Mouse (Mus musculus) liver, adult 2 months (tissue): ENCODE results near the gene 3830406C13Rik. TPM values are rescaled to one million over a fixed set of nuclear protein-coding genes. Genes with fewer than 3 reads are reported as not detected.

Experiments
- DNase-seq: peaks from one replicate; pipeline ENCODE4 v3.0.0-alpha.2; 2011; ENCODE audit warnings: low read depth, low spot score; ENCODE audit errors: extremely low read depth
- H3K27ac ChIP-seq: fragments of 200-500 bp; replicated peaks from 2 replicates; pipeline ENCODE4 v1.5.1; 2012; ENCODE audit warnings: low read depth, mild to moderate bottlenecking, control low read depth, inconsistent platforms, low read length; ENCODE audit not compliant: insufficient read depth
- H3K27me3 ChIP-seq: fragments of 200-500 bp; 2 replicates; pipeline ENCODE4 v1.6.1; 2012; ENCODE audit warnings: mild to moderate bottlenecking, moderate library complexity, low read length, inconsistent platforms; ENCODE audit not compliant: control insufficient read depth, insufficient read depth
- H3K36me3 ChIP-seq: fragments of 200-500 bp; 2 replicates; pipeline ENCODE4 v1.6.1; 2012; ENCODE audit warnings: low read length, inconsistent platforms; ENCODE audit not compliant: control insufficient read depth, insufficient read depth
- H3K4me1 ChIP-seq: fragments of 200-500 bp; 2 replicates; pipeline ENCODE4 v1.6.1; 2011; ENCODE audit warnings: low read length; ENCODE audit not compliant: control insufficient read depth, insufficient read depth
- H3K4me3 ChIP-seq: fragments of 200-500 bp; 2 replicates; pipeline ENCODE4 v1.5.1; 2011; ENCODE audit warnings: low read depth, mild to moderate bottlenecking, control low read depth, low read length, moderate library complexity; ENCODE audit not compliant: insufficient read depth
- H3K79me2 ChIP-seq: fragments of 200-500 bp; 2 replicates; pipeline ENCODE4 v1.6.1; 2012; ENCODE audit warnings: inconsistent platforms, mild to moderate bottlenecking, low read length, moderate library complexity; ENCODE audit not compliant: control insufficient read depth, insufficient read depth
- H3K9ac ChIP-seq: fragments of 200-500 bp; 2 replicates; pipeline ENCODE4 v1.6.1; 2012; ENCODE audit warnings: low read depth, mild to moderate bottlenecking, control low read depth, inconsistent platforms, low read length
- CTCF ChIP-seq: fragments of 200-500 bp; IDR thresholded peaks from 2 replicates; pipeline ENCODE4 v1.5.1; 2011; ENCODE audit warnings: low read depth, low read length, control low read depth
- POLR2A ChIP-seq: fragments of 200-500 bp; IDR thresholded peaks from 2 replicates; pipeline ENCODE4 v1.6.1; 2011; ENCODE audit warnings: low read length, control low read depth; ENCODE audit not compliant: insufficient read depth; ENCODE audit errors: extremely low read depth
- WGBS: fragments of 180-500 bp; shearing (Covaris S2); methylation state at CpG from one replicate; pipeline ENCODE4 v1.1.7; 2018; 5-methylcytosine and 5-hydroxymethylcytosine counted together
- polyA plus RNA-seq: library from polyadenylated mRNA; depleted of rRNA; stranded (reverse); fragments of >200 nt; gene quantifications from 2 replicates; pipeline ENCODE4 v1.2.3, GENCODE M21; 2012; rRNA removed
- total RNA-seq: library from RNA; depleted of rRNA; stranded (reverse); fragments of >200 nt; gene quantifications from 2 replicates; pipeline ENCODE4 v1.2.3, GENCODE M21; 2014; rRNA removed

Gene 3830406C13Rik
- total and polyA plus RNA-seq, 2 experiments: 2.5 to 12.6 TPM

DNA sequence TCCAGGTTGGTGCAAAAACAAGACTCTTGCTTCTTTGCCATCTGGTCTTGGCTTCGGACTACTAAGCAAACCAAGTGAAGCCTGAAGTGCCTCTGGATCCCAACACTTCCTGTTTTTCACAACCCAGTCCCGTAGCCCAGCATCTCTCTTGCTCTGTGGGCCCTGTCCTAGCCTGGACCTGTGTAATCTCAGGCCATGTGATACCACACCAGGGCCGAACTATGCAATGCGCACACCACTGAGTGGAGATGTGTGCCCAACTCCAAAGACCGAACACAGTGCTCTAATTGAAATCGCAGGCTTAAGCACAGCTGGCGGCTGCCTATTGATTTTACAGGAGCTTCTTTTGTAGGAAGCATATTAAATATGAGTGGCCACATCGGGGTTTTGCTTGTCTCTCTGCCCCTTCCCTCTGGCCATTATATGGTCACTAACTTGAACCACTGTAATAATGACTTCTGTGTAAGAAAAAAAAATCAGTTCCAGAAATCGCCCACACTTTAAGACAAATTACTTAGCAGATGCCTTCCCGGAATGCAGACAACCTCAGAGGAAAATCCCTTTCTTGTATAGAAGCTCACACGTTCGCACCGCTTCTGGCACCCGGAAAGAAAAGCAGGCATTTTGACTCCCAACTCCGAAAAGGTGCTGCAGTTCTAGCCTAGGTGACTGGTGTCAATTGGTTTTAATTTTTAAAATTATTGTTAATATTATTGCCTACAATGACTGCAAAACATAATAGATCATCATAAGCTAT, 65.5 kb downstream of the 3830406C13Rik start:
- Histone ChIP-seq H3K4me1 (no peaks in the 10 kb centered on the region; the same call in 1 of the 2 replicates), H3K36me3 (no peaks in the 10 kb centered on the region), H3K4me3 (no peak overlapping the region), H3K9ac (no peak overlapping the region), H3K27me3 (peaks cover 18% of the 10 kb centered on the region), H3K79me2 (no peaks in the 10 kb centered on the region), H3K27ac (no peak overlapping the region)
- no peak for DNase-seq
- TF ChIP-seq POLR2A: no peak
- 11% methylated on average over 15 of the region's 15 CpGs for WGBS

GRCm38 (mm10) chr14:12350271-12350916, 66.4 kb downstream of the 3830406C13Rik start:
- no peak overlapping the region for H3K27ac ChIP-seq
- H3K4me3 ChIP-seq: no peak overlapping the region
- TF ChIP-seq CTCF (no peak), POLR2A (no peak)
- H3K9ac ChIP-seq: no peak overlapping the region
- DNase-seq: no peak
- 12% methylated on average over 16 of the region's 16 CpGs for WGBS
- H3K27me3 ChIP-seq: peaks cover 12% of the 10 kb centered on the region
- H3K79me2 ChIP-seq: no peaks in the 10 kb centered on the region
- no peaks in the 10 kb centered on the region for H3K36me3 ChIP-seq
- H3K4me1 ChIP-seq: no peaks in the 10 kb centered on the region

Other genes with a start within 250 kb of the 3830406C13Rik start
- 0.07 and 0.18 TPM in 2 replicates for gene Gm49355, start 197 bp upstream of the 3830406C13Rik start, total RNA-seq
- not detected in 2 replicates for gene Gm49355, start 197 bp upstream of the 3830406C13Rik start, polyA plus RNA-seq
- not detected in 2 replicates for gene Fezf2, start 64.0 kb downstream of the 3830406C13Rik start, total RNA-seq
- gene Fezf2, start 64.0 kb downstream of the 3830406C13Rik start, polyA plus RNA-seq: not detected in 2 replicates